In genomic region chr8:88481290-88481689, GRCm38 (mm10) we compare ENCODE assay signal across 26 mouse cellular contexts. TPM values are rescaled to one million over a fixed set of nuclear protein-coding genes. Genes with fewer than 3 reads are reported as not detected.
"Had no signal": no experiment of that assay in that cellular context is flagged by ENCODE, and none has a peak within 500 bp of the region (broad histone marks: within the 10 kb centered on the region; RNA-seq: fewer than 3 reads in every experiment).

No protein-coding gene starts in this region.

- H3K4me2 ChIP-seq: heart, embryonic 11.5 days; heart, embryonic 13.5 days; heart, embryonic 15.5 days; hindbrain, embryonic 15.5 days; kidney, embryonic 15.5 days; limb, embryonic 12.5 days; liver, embryonic 11.5 days; liver, embryonic 13.5 days had no signal

- H3K36me3 ChIP-seq: heart, embryonic 13.5 days; heart, embryonic 15.5 days; hindbrain, embryonic 15.5 days; kidney, embryonic 15.5 days; limb, embryonic 10.5 days; limb, embryonic 12.5 days; liver, embryonic 13.5 days had no signal

- H3K4me1 ChIP-seq: heart, embryonic 15.5 days; hindbrain, embryonic 15.5 days; kidney, embryonic 15.5 days; limb, embryonic 12.5 days; liver, embryonic 13.5 days had no signal

- ATAC-seq: hindbrain, postnatal 0 days; intestine, embryonic 16.5 days had no signal

- H3K27ac ChIP-seq: heart, adult 2 months; heart, embryonic 13.5 days; heart, embryonic 15.5 days; hindbrain, embryonic 15.5 days; hindbrain, postnatal 0 days; kidney, embryonic 15.5 days; kidney, postnatal 0 days; left cerebral cortex, adult 2 months; limb, embryonic 10.5 days; limb, embryonic 12.5 days; liver, embryonic 13.5 days had no signal

- H3K9ac ChIP-seq: heart, embryonic 13.5 days; heart, embryonic 15.5 days; hindbrain, embryonic 15.5 days; kidney, embryonic 15.5 days; limb, embryonic 12.5 days; liver, embryonic 13.5 days had no signal

- H3K4me3 ChIP-seq: heart, adult 2 months; heart, embryonic 13.5 days; heart, embryonic 15.5 days; hindbrain, embryonic 15.5 days; kidney, embryonic 15.5 days; left cerebral cortex, adult 2 months; limb, embryonic 10.5 days; limb, embryonic 12.5 days; liver, embryonic 13.5 days had no signal

- DNase-seq: gastrocnemius, postnatal 14 days; gastrocnemius, postnatal 36 days; heart, adult 11 months; heart, adult 2 months; heart, postnatal 14 days; heart, postnatal 36 days; kidney, adult 11 months; kidney, adult 2 months; kidney, adult 9 months; kidney, postnatal 14 days; kidney, postnatal 36 days; liver; liver, embryonic 13.5 days had no signal

- H3K27me3 ChIP-seq: heart, embryonic 13.5 days; heart, embryonic 15.5 days; hindbrain, embryonic 15.5 days; kidney, embryonic 15.5 days; limb, embryonic 12.5 days; liver, embryonic 13.5 days had no signal

- H3K9me3 ChIP-seq: heart, embryonic 13.5 days; heart, embryonic 15.5 days; hindbrain, embryonic 15.5 days; kidney, embryonic 15.5 days; limb, embryonic 10.5 days; liver, embryonic 13.5 days had no signal

RNA-seq across cellular contexts. Expression of gene Nkd1, which starts 39.9 kb away (rescaled TPM):
- total RNA-seq: hematopoietic stem cell, adult 5-6 weeks had no signal
